Mouse (Mus musculus) limb, embryonic 15.5 days (tissue): ENCODE data around the gene Lce3f. TPM values are rescaled to one million over a fixed set of nuclear protein-coding genes. Genes with fewer than 3 reads are reported as not detected.

Source experiments
- ATAC-seq: fragments of 200-750 bp; cut with Nextera tagmentation; 2 replicates; pipeline ENCODE4 v1.8.0; 2017; ENCODE audit warnings: low read depth, moderate TSS enrichment; ENCODE audit not compliant: insufficient number of reproducible peaks, low FRiP score, low TSS enrichment
- H3K27ac ChIP-seq: fragments of 300-500 bp; sonication (generic); 2 replicates; pipeline ENCODE4 v1.5.1; 2015; ENCODE audit warnings: moderate library complexity, mild to moderate bottlenecking, inconsistent platforms
- H3K27me3 ChIP-seq: fragments of 300-500 bp; sonication (generic); 2 replicates; pipeline ENCODE4 v1.6.1; 2015; ENCODE audit warnings: inconsistent platforms
- H3K36me3 ChIP-seq: fragments of 300-500 bp; sonication (generic); 2 replicates; pipeline ENCODE4 v1.6.1; 2015; ENCODE audit warnings: inconsistent platforms
- H3K4me1 ChIP-seq: fragments of 300-500 bp; sonication (generic); 2 replicates; pipeline ENCODE4 v1.6.1; 2015; ENCODE audit warnings: inconsistent platforms
- H3K4me2 ChIP-seq: fragments of 300-500 bp; sonication (generic); 2 replicates; pipeline ENCODE4 v1.6.1; 2015; ENCODE audit warnings: mild to moderate bottlenecking, inconsistent platforms
- H3K4me3 ChIP-seq: fragments of 300-500 bp; sonication (generic); 2 replicates; pipeline ENCODE4 v1.5.1; 2015; ENCODE audit warnings: mild to moderate bottlenecking, inconsistent platforms
- H3K9ac ChIP-seq: fragments of 300-500 bp; sonication (generic); 2 replicates; pipeline ENCODE4 v1.6.1; 2015; ENCODE audit warnings: inconsistent platforms
- H3K9me3 ChIP-seq: fragments of 300-500 bp; sonication (generic); 2 replicates; pipeline ENCODE4 v1.6.1; 2016; ENCODE audit warnings: inconsistent platforms
- WGBS: fragments of 180-500 bp; shearing (Covaris S2); methylation state at CpG from one replicate; pipeline ENCODE4 v1.1.7; 2015; 5-methylcytosine and 5-hydroxymethylcytosine counted together
- polyA plus RNA-seq: library from polyadenylated mRNA; unstranded; fragments of >200 nt; fragmentation: Nextera tagmentation; extraction: Ambion mirVana; gene quantifications from 2 replicates; pipeline ENCODE4 v1.2.1, GENCODE M21; 2015

The Lce3f gene
- polyA plus RNA-seq: 58.4 and 77.7 TPM in 2 replicates

- Histone ChIP-seq H3K27ac (no peak within 1 kb of the TSS), H3K9me3 (no peaks in the 10 kb centered on the region), H3K36me3 (no peaks in the 10 kb centered on the region), H3K27me3 (no peaks in the 10 kb centered on the region), H3K9ac (no peak within 1 kb of the TSS), H3K4me3 (no peak within 1 kb of the TSS), H3K4me2 (no peak within 1 kb of the TSS), H3K4me1 (no peaks in the 10 kb centered on the region)
- ATAC-seq: no peak
These were observed at the start of gene Lce3f for GRCm38 (mm10) chr3:92991926-92992325. Gene Lce3f, plus strand, starts transcription at chr3:92992226.

GRCm38 (mm10) chr3:92944186-92944585 lies 47.8 kb upstream of the Lce3f start, which contains the start of gene Lce3c:
Gene Lce3c, plus strand, starts transcription at chr3:92944486.
- Histone ChIP-seq H3K4me3 (no peak within 1 kb of the TSS), H3K27ac (no peak within 1 kb of the TSS), H3K9ac (no peak within 1 kb of the TSS), H3K36me3 (no peaks in the 10 kb centered on the region), H3K9me3 (no peaks in the 10 kb centered on the region), H3K4me1 (no peaks in the 10 kb centered on the region), H3K4me2 (no peak within 1 kb of the TSS), H3K27me3 (no peaks in the 10 kb centered on the region)
- no peak for ATAC-seq
- 59% methylated on average over 1 of the region's 1 CpGs for WGBS

- H3K4me2 ChIP-seq: no peak within 1 kb of the TSS
- H3K27me3 ChIP-seq: no peaks in the 10 kb centered on the region
- H3K4me3 ChIP-seq: no peak within 1 kb of the TSS
- H3K4me1 ChIP-seq: no peaks in the 10 kb centered on the region
- no peaks in the 10 kb centered on the region for H3K36me3 ChIP-seq
- WGBS: 90% methylated on average over 1 of the region's 1 CpGs
- no peak for ATAC-seq
- no peak within 1 kb of the TSS for H3K9ac ChIP-seq
- H3K27ac ChIP-seq: no peak within 1 kb of the TSS
- no peaks in the 10 kb centered on the region for H3K9me3 ChIP-seq
These were observed 34.9 kb upstream of the Lce3f start, which contains the start of gene Lce3d for GRCm38 (mm10) chr3:92957090-92957489. Gene Lce3d, plus strand, starts transcription at chr3:92957390.

GRCm38 (mm10) chr3:92966761-92967160 lies 25.3 kb upstream of the Lce3f start, which contains the start of gene Lce3e:
Gene Lce3e, plus strand, starts transcription at chr3:92967061.
- Histone ChIP-seq H3K9ac (no peak within 1 kb of the TSS), H3K27me3 (no peaks in the 10 kb centered on the region), H3K4me3 (no peak within 1 kb of the TSS), H3K36me3 (no peaks in the 10 kb centered on the region), H3K9me3 (no peaks in the 10 kb centered on the region), H3K27ac (no peak within 1 kb of the TSS), H3K4me2 (no peak within 1 kb of the TSS), H3K4me1 (no peaks in the 10 kb centered on the region)
- 91% methylated on average over 2 of the region's 2 CpGs for WGBS
- ATAC-seq: no peak

- Histone ChIP-seq H3K4me3 (no peak overlapping the region), H3K9me3 (no peaks in the 10 kb centered on the region), H3K27ac (no peak overlapping the region), H3K9ac (no peak overlapping the region), H3K27me3 (no peaks in the 10 kb centered on the region), H3K4me2 (no peak overlapping the region), H3K36me3 (no peaks in the 10 kb centered on the region), H3K4me1 (no peaks in the 10 kb centered on the region)
- no peak for ATAC-seq
- 74% methylated on average over 2 of the region's 2 CpGs for WGBS
These were observed 13.5 kb upstream of the Lce3f start for GRCm38 (mm10) chr3:92978484-92978883.

- WGBS: 7% methylated on average over 7 of the region's 7 CpGs
- Histone ChIP-seq H3K9me3 (no peaks in the 10 kb centered on the region), H3K9ac (no peak overlapping the region), H3K36me3 (no peaks in the 10 kb centered on the region), H3K4me3 (no peak overlapping the region), H3K4me2 (no peak overlapping the region), H3K27ac (no peak overlapping the region), H3K4me1 (no peaks in the 10 kb centered on the region), H3K27me3 (no peaks in the 10 kb centered on the region)
- ATAC-seq: 0 out of 2 replicates have a peak, but pooled peaks have one; percentile 55
These were observed 6.7 kb downstream of the Lce3f start for GRCm38 (mm10) chr3:92998691-92999090.

GRCm38 (mm10) chr3:93000621-93001020 lies 8.6 kb downstream of the Lce3f start:
- H3K36me3 ChIP-seq: no peaks in the 10 kb centered on the region
- H3K27ac ChIP-seq: no peak overlapping the region
- no peaks in the 10 kb centered on the region for H3K9me3 ChIP-seq
- WGBS: 74% methylated on average over 3 of the region's 3 CpGs
- no peaks in the 10 kb centered on the region for H3K4me1 ChIP-seq
- H3K9ac ChIP-seq: no peak overlapping the region
- H3K27me3 ChIP-seq: no peaks in the 10 kb centered on the region
- H3K4me2 ChIP-seq: no peak overlapping the region
- no peak for ATAC-seq
- no peak overlapping the region for H3K4me3 ChIP-seq

GRCm38 (mm10) chr3:93002843-93003242 lies 10.8 kb downstream of the Lce3f start:
- Histone ChIP-seq H3K27me3 (no peaks in the 10 kb centered on the region), H3K4me1 (no peaks in the 10 kb centered on the region), H3K4me3 (no peak overlapping the region), H3K9ac (no peak overlapping the region), H3K4me2 (no peak overlapping the region), H3K36me3 (no peaks in the 10 kb centered on the region), H3K27ac (no peak overlapping the region), H3K9me3 (no peaks in the 10 kb centered on the region)
- 73% methylated on average over 4 of the region's 4 CpGs for WGBS
- ATAC-seq: no peak

- WGBS: under 1% methylated on average over 24 of the region's 24 CpGs
- ATAC-seq: 0 out of 2 replicates have a peak, but pooled peaks have one; percentile 40
- no peaks in the 10 kb centered on the region for H3K36me3 ChIP-seq
- H3K4me1 ChIP-seq: no peaks in the 10 kb centered on the region
- H3K4me2 ChIP-seq: peak overlapping the region; percentile 83
- no peak overlapping the region for H3K27ac ChIP-seq
- no peaks in the 10 kb centered on the region for H3K27me3 ChIP-seq
- no peaks in the 10 kb centered on the region for H3K9me3 ChIP-seq
- H3K9ac ChIP-seq: peak overlapping the region; percentile 35
- H3K4me3 ChIP-seq: peak overlapping the region; percentile 46
These were observed 22.4 kb downstream of the Lce3f start for GRCm38 (mm10) chr3:93014378-93014801.

GRCm38 (mm10) chr3:93014871-93015270 lies 22.8 kb downstream of the Lce3f start:
- Histone ChIP-seq H3K27ac (no peak overlapping the region), H3K4me3 (peak overlapping the region; percentile 46), H3K9me3 (no peaks in the 10 kb centered on the region), H3K4me2 (peak overlapping the region; percentile 83), H3K9ac (no peak overlapping the region; the same call in 1 of the 2 replicates), H3K4me1 (no peaks in the 10 kb centered on the region), H3K27me3 (no peaks in the 10 kb centered on the region), H3K36me3 (no peaks in the 10 kb centered on the region)
- 33% methylated on average over 5 of the region's 5 CpGs for WGBS
- ATAC-seq: no peak

GRCm38 (mm10) chr3:93015460-93016104 lies 23.6 kb downstream of the Lce3f start, which contains the start of gene Crct1:
Gene Crct1, minus strand, starts transcription at chr3:93015687.
- H3K27me3 ChIP-seq: no peaks in the 10 kb centered on the region
- ATAC-seq: no peak
- H3K9ac ChIP-seq: peak within 1 kb of the TSS; percentile 35
- no peak within 1 kb of the TSS for H3K27ac ChIP-seq
- H3K4me2 ChIP-seq: peak within 1 kb of the TSS; percentile 83
- no peaks in the 10 kb centered on the region for H3K4me1 ChIP-seq
- no peaks in the 10 kb centered on the region for H3K9me3 ChIP-seq
- H3K4me3 ChIP-seq: peak within 1 kb of the TSS; percentile 46
- 57% methylated on average over 4 of the region's 4 CpGs for WGBS
- no peaks in the 10 kb centered on the region for H3K36me3 ChIP-seq

GRCm38 (mm10) chr3:93018960-93019359 lies 26.9 kb downstream of the Lce3f start, which contains the start of gene Lce1m:
Gene Lce1m, minus strand, starts transcription at chr3:93019060.
- Histone ChIP-seq H3K27ac (no peak within 1 kb of the TSS), H3K9ac (no peak within 1 kb of the TSS), H3K4me3 (no peak within 1 kb of the TSS), H3K36me3 (no peaks in the 10 kb centered on the region), H3K27me3 (no peaks in the 10 kb centered on the region), H3K4me2 (no peak within 1 kb of the TSS), H3K4me1 (no peaks in the 10 kb centered on the region), H3K9me3 (no peaks in the 10 kb centered on the region)
- 84% methylated on average over 2 of the region's 2 CpGs for WGBS
- ATAC-seq: no peak
